In genomic region chr2:124858504-124858903, GRCm38 (mm10) we compare ENCODE assay signal across 10 mouse cellular contexts.
A peak's percentile ranks its signal among the peaks of the same experiment; 100 is the strongest.
DNase-seq lines count a peak whose midpoint lies in the region; ATAC-seq lines count a peak whose summit lies in the region.
"Had no signal": no experiment of that assay in that cellular context is flagged by ENCODE, and none has a peak within 500 bp of the region (broad histone marks: within the 10 kb centered on the region; RNA-seq: fewer than 3 reads in every experiment).

No protein-coding gene starts in this region.

- H3K4me1 ChIP-seq in heart, embryonic 10.5 days, result no peaks in the 10 kb centered on the region

- peak; percentile 42 for ATAC-seq in megakaryocyte progenitor cell, adult 5-6 weeks (replicated peaks; ENCODE audit: poor library complexity)
- no peak for ATAC-seq in inflammation-experienced regulatory T-cells, adult 6 months

- H3K4me3 ChIP-seq in heart, embryonic 10.5 days, result no peak overlapping the region

- no peaks in the 10 kb centered on the region for H3K36me3 ChIP-seq in heart, embryonic 10.5 days

- DNase-seq in embryo, embryonic 11 days, result peak; percentile 7
- no peak for DNase-seq in embryo, embryonic 10.5 days (ENCODE audit: low spot score)
- peak; percentile 90 for DNase-seq in adrenal gland, postnatal 14 days
- DNase-seq in heart, embryonic 10.5 days (ENCODE audit: low spot score), result no peak
- peak; percentile 89 to 92 for DNase-seq in kidney, postnatal 25 days
- no peak for DNase-seq in retina, postnatal 1 day

- no peaks in the 10 kb centered on the region for H3K9me3 ChIP-seq in heart, embryonic 10.5 days

- H3K27me3 ChIP-seq in heart, embryonic 10.5 days (ENCODE audit: insufficient read depth, poor library complexity, severe bottlenecking), result no peaks in the 10 kb centered on the region
- H3K27me3 ChIP-seq: CH12.LX had no signal

- 61% methylated on average over 3 of the region's 3 CpGs for WGBS in heart, embryonic 10.5 days

- 0 out of 2 replicates have a peak overlapping the region, but pooled peaks have one; percentile 24 for H3K27ac ChIP-seq in heart, embryonic 10.5 days
- H3K27ac ChIP-seq: macrophage had no signal

Comparison
In these comparisons a context has a peak if more than half of its experiments do, and no peak if none do; other contexts are left out.
1. DNase-seq: peak in embryo, embryonic 11 days (single experiment), adrenal gland, postnatal 14 days (single experiment) and kidney, postnatal 25 days (2 of 2); none in embryo, embryonic 10.5 days (single experiment), heart, embryonic 10.5 days (single experiment) and retina, postnatal 1 day (single experiment).